Mouse (Mus musculus): ENCODE data around the gene Cyp2a22.
"Not testable (repeated sequence)": the region's sequence is repeated elsewhere in the genome, so short reads cannot be mapped to it uniquely, and the experiment has no call there.

DNA sequence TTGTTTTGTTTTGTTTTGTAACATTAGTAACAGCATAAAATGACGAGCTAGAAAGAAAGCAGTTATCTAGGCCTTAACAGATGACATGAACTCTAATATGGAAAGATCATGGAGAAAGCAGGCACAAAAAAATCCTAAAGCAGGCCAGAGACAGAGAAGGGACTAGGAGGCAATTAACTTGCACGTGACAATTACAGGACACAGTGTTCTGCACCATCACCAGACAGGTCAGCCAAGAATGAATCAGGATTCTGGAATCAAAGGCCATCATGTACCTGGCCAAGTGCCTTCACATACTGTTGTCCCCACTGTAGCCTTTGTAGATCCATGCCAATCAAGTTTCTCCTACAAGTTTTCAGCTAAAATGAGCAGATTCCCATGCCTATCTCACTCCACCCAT lies 42.3 kb upstream of the Cyp2a22 start:
- not testable (repeated sequence) for TF ChIP-seq CTCF, POLR2A (IDR thresholded peaks at IDR 0.05; ENCODE audit: extremely low read depth, insufficient read depth, low read length)

Measured in cortical plate, adult 2 months (tissue).